Mouse (Mus musculus) naive thymus-derived CD4-positive, alpha-beta T cell, adult 2 months (primary cell): ENCODE data around the gene Apol9b.

Source experiments
- DNase-seq: peaks from one replicate; pipeline ENCODE4 v3.0.0-alpha.2; 2011; ENCODE audit warnings: low read depth

Apol9b gene

GRCm38 (mm10) chr15:77775186-77775963 lies 46.5 kb downstream of the Apol9b start:
- DNase-seq: peak; percentile 91

DNA sequence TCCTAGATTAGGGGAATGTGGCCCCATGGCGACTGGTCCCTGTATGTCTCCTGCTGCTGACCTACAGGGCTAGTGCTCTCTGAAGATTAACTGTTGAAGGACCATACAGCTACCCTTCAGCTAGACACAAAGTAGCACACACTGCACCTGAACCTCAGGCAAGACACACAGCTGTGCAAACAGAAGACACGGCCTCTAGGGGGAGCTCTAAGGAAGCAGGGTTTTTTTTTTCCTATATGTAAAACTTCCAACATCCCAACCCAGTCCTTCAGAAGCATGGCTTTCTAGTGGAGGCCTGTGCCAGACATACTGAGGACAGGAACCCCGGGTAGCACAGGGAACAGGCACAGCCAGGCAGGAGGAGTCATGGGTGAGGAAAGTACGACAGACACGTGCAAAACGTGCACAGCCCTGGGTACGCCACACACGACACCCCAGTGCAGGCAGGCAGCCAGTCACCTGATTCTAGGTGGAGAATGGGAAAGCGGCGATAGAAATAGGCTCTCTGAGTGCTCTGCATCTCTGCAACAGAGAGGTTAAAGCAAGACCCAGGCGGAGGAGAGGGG lies 53.7 kb downstream of the Apol9b start:
- DNase-seq: peak; percentile 79

DNA sequence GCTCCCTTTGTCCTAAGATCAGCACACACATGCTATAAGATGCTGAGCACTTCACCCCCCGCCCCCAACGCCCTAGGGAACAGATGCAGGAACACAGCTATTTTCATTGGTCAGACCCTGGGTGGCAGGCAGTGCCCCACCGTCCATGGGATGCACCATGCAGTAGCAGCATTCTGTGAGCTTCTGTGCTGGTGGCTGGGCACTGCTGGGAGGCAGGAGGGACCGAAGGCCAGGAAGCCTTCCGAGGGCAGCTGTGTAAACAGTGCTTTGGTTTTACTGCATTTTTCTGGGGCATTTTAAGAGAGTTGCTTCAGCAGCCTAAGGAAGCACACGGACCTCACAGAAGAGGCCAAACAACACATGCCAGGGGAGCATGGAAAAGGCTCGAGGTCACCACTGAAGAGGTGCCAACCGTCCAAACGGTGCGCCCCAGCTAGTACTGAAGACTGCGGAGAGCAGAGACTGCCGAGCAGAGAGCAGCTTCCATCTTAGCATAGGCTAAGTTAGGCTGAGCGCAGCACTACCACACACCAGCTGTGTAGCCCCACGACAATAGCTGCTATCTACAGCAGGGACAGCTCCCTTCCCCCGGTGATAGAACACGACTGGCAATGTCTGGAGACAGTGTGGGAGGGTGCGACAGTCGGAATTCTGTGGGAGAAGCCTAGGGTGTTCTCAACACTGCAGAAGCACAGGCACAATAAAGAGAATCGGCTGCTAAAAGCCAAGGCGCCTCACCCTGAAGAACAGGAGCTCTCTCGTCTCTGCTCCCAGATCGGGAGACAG lies 55.4 kb downstream of the Apol9b start:
- DNase-seq: no peak

- no peak for DNase-seq
Observed at GRCm38 (mm10) chr15:77785807-77786206, 57.0 kb downstream of the Apol9b start.
